Mouse (Mus musculus) heart, adult 18-20 months (tissue): ENCODE measurements around the gene Utp14a. TPM values are rescaled to one million over a fixed set of nuclear protein-coding genes. Genes with fewer than 3 reads are reported as not detected.
"Not testable (repeated sequence)": the region's sequence is repeated elsewhere in the genome, so short reads cannot be mapped to it uniquely, and the experiment has no call there.

Source experiments
- DNase-seq, 2 experiments: peaks; one replicate each; pipeline ENCODE4 v3.0.0; 2021 to 2022; ENCODE audit warnings: mixed read lengths in 1 of 2
- long read RNA-seq, 2 experiments: library from polyadenylated mRNA; stranded (forward); transcript quantifications; one replicate each; pipeline ENCODE4 v2.0.0; 2021
- total RNA-seq, 2 experiments: library from RNA; stranded (reverse); gene quantifications; 2 replicates each; pipeline ENCODE4 v1.2.3; 2021

Gene Utp14a
- total RNA-seq, result 10 to 100 TPM; 14.1 to 17.1 TPM
- long read RNA-seq, experiment 1, transcript Utp14a-201 (15 exons, 2,507 nt), result major isoform, 6 of 9 reads
- long read RNA-seq, experiment 1, partial matches to known transcripts, result 2 of 9 reads
- long read RNA-seq, experiment 1, other reads (novel, unspliced or antisense), result 1 of 9 reads
- long read RNA-seq, experiment 2, partial matches to known transcripts, result 0 of 4 reads
- long read RNA-seq, experiment 2, other reads (novel, unspliced or antisense), result 0 of 4 reads

DNA sequence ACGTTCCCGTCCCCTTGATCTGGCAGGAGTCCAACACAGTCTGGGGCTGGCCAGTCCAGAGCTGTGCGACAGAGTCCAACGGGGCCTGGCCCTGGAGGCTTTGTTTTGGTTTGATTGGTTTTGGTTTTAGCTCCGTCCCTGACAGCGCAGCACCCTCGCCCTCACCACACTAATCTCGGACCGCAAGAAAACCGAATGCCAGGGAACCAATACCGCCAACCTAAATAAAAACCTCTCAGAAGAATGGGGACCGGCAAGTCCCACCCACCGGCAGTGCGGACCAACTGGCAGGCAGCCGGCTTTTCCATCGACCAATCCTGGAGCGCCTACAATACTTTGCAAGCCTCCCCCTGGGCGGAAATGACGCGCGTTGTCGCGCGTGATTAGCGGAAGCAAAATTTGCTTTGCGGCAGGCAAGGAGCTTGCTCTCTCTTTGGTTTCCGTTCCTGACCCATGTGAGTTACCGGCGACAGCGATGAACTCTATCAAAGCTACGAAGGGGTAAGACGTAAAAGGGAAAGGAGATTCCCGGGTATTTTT lies at the start of gene Utp14a:
TSS of gene Utp14a (plus strand) at position 395 of the 540 bp plus-strand sequence.
- peak; percentile 96 to 98 for DNase-seq

DNA sequence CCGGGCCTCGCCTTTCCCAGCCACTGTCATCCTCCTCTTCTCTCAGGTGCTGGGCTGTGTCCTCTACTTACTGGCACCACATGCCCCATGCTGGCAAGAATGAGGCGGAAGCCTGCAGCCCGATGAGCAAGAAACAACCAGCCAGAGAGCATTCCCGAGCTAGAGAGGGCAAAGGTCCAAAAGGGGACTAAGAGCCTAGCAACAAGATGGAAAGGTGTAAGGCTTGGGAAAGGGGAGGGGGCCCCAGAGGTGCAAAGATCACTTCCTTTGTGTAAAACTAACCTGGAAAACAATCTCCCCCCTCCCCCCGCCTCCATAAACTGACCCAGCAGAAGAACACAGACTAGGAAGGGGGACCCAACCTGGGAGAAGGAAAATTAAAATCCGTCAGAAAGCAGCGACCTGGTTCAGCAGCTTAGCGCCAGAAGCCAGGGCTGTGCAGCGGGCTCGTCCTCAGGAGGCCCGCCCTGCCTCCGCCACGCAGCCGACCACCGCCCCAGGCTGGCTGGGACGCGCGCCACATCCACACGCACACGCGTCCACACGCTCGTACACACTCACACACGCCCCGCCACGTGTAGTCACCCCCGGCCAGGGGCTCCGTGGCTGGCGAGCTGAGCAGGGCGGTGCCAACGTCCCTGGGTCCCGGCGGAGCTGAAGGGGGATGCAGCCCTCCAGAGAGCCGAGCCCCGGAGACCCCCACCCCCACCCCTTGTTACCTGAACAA lies 48.7 kb upstream of the Utp14a start:
- peak; percentile 19 to 32 for DNase-seq

DNA sequence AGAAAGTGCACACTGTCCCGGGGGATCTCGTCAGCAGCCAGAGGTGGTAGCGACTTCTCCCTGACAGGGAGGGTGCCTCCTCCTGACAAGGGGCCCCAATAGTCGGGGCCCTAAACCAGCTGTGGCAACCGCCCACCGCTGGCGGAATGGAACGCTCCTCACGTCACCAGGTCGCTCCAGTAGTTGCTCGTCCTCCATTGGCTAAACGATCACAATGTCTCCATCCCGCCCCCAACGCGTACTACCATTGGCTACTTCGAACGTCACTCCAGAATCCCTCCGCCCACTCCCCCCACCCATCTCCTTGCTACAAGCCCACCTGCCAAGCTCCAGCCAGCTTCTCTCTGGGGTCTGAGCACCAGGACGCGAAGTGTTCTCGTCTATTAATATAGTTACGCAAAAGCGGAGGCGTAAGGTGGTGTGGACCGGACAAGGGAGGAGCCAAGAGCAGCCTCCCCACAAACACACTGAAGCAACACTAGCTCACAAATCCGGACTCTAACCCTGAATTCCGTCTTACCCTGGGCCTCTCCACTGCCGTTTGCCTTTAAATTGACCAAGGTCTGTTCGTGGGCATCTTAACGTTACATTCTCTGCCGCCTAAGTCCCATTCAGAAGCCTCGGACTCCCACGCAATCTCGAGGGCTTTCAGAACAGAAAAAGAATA lies 48.0 kb upstream of the Utp14a start, which contains the start of gene Zdhhc9:
TSS of gene Zdhhc9 (minus strand) at position 360 of the 667 bp plus-strand sequence.
- peak; percentile 91 to 92 for DNase-seq

DNA sequence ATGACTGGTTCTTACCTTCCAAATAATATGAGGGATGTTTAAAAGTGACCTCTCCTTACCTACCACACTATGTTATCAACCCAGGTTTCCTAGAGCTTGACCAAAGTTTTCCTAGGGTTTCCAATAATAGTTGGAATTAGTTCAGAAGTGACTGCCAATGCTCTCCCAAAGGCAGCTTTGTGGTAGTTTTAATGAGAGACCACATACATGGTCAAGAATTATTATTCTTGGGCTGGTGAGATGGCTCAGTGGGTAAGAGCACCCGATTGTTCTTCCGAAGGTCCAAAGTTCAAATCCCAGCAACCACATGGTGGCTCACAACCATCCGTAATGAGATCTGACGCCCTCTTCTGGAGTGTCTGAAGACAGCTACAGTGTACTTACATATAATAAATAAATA lies 46.9 kb upstream of the Utp14a start:
- DNase-seq, result not testable (repeated sequence)

DNA sequence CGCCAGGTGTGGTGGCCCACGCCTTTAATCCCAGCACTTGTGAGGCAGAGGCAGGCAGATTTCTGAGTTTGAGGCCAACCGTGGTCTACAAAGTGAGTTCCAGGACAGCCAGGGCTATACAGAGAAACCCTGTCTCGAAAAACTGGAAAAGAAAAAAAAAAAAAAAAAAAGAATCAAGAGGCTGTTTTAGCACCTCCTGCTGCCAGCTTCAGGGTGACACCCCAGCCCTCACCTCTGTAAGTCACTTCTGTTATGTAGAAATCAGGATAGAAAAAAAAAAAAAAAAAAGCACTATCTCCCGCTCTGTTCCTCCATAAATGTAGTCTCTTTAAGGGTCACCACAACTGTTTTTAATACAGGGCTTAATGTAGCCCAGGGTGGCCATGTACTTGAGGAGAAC lies 37.2 kb upstream of the Utp14a start:
- no peak for DNase-seq

DNA sequence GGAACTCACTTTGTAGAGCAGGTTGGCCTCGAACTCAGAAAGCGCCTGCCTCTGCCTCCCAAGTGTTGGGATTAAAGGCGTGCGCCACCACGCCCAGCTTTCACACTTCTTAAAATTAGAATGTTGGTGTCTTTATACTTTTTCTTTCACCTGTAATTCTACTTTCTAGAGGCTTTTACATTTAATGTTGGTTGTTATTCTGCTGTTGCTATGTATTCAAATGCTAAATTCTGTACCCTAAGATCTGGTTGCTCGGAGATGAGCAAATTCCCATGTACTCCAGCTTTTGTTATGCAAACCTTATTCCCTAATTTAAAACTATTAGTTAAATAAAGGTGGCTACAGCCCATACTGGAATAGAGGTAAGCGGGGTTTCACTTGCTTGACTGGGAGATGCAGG lies 34.0 kb upstream of the Utp14a start:
- DNase-seq, result no peak

DNA sequence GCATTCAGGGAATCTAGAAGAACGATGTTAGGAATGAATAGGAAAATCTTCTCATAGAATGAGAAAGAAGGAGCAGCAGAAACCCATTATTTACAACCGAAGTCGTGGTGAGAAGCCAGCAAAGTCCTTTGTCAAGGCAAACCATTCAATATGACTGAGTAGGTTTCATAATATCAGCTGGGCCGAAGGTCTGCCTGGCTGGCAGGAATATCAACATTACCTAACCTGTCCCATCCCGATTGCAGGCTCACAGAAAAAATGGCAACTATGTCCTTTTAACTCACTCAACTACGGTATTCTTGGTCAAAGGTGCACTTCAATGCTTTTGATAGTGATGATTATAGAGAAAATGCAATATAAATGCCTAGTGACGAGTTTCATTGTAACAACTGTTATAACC lies 30.4 kb upstream of the Utp14a start:
- DNase-seq, result no peak

DNA sequence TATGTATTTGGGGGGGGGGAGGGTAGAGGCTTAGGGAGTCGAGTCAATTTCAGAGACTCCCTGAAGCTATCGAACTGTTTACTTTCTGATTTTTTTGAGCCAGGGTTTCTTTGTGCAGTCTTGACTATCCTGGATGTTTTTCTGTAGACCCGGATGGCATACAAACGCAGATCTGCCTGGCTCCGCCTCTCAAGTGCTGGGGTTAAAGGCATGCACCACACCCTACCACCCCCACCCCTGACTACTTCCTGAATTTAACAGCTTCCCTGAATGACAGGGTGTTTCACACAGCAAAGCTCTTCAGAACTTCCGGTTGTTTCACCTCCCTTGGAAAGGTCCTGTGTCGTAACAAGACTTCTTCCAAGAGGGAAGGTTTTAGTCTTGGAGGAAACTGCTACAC lies 22.2 kb upstream of the Utp14a start:
- peak; percentile 10 to 39 for DNase-seq

DNA sequence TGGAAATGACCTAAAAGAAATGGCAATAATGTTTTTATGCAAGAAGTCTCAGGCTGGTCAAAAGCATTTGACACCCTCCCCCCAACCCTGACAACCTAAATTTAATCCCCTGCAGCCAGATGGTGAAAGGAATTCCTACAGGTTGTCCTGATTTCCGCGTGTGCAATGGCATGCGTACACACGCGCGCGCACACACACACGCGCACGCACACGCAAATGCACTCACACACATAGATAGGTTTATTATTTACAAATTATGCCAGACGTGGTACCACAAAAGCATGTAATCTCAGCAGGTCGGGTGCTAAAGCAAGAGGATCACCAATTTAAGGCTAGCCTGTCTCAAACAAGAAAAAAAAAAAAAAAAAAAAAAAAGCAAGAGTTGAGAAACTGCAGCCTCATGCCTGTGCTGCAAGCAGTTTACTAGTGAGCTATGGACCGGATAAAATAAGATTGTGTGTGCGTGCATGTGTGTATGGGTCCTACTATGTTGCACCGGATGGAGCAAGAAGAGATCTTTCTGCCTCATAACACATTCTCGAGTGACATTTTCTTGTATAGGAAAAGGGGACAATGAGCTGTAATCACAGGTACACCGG lies 733 bp upstream of the Utp14a start:
- DNase-seq, result peak in 1 of 2 experiments; percentile 15

DNA sequence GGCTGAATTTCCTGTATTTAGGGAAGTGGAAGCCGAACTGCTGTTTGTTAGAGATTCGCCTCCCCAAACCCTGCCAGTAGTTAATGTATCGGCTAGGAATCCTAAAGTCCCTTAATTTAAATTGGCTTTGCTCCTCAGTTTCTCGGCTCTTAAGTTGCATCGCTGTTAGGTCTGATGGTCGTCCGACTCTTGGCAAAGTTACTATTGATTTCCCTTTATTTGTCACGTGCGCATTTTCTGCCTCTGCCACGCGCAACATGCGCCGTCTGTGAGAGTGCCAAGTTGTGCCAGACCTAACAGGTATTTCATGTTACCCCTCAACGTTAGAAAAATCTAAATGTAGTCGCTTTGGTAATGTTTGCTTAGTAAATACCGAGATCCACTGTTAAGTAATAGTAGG lies 349 bp downstream of the Utp14a start:
- DNase-seq, result no peak

DNA sequence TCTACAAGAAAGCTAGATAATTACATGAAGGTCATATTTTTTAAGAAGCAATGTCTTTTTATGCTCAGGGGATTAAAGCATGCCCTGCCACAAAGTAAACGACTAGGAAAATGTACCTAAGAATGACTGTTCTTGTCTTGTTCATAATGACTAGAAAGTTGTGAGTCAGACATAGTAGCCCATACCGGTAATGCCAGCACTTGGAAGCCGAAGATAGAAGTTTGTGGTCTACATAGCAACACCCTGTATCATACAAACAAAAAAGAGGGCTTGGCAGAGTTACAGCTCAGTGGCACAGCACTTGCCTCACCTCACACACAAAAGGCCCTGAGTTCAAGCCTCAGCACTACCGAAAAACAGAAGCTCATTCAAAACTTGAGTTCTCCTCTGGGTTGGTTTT lies 15.0 kb downstream of the Utp14a start:
- DNase-seq, result no peak

DNA sequence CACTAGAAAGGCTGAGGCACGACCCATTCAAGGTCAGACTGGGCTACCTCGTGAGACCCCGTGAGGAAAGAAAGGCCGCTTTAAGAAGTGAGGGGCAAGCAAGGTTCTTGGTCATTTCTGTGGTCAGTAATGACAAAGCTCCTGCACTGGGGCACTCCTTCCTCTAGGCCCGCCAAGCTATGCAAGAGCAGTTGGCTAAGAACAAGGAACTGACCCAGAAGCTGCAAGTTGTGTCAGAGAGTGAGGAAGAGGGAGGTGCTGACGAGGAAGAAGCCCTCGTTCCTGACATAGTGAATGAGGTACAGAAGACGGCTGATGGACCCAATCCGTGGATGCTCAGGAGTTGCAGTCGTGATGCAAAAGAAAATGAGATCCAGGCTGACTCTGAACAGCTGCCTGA lies 18.0 kb downstream of the Utp14a start:
- peak in 1 of 2 experiments; percentile 9 for DNase-seq

DNA sequence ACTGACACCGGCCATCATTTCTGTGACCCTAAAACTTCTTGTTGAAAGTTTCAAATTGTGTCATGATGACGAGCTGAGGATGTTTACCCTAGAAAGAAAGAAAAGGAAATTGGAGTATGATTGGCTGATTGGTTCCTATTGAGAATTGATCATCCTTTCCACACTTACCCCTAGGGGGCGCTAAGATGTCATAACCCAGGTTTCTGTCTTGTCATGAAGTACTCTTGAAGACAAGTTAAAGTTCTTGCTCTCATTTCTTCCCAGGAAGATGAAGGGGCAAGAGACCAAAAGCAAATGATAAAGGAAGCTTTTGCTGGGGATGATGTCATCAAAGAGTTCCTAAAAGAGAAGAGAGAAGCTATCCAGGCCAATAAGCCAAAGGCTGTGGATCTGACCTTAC lies 21.4 kb downstream of the Utp14a start:
- DNase-seq, result peak; percentile 26 to 74

DNA sequence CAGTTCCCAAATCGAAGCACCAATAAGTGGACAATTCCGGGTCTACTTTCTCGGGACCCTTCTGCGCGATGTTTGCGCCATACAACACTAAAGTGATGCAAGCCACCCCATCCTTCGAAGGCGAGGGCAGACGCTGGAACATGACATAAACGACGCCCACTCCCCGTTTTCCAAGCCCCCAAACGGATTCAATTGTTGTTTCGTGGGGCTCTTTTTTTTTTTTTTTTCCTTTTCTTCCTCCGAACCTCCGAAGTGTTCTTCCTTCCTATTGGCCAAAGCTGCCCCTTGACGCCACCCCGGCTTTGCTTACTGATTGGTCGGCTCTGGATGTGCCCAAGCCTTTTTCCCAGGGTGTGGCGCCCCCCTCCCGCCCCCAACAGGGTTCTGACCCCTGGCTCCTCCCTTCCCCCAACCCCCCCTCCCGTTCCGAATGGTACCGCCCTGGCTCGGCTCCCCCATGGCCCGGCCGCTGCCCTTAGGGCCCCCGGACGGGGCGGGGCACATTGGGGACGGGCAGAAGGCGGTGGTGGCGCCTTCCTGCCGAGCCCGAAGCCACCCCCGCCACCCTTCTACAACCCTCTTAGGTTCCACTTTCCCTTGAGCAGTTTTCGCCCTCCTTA lies 27.8 kb downstream of the Utp14a start:
- peak; percentile 80 to 91 for DNase-seq

DNA sequence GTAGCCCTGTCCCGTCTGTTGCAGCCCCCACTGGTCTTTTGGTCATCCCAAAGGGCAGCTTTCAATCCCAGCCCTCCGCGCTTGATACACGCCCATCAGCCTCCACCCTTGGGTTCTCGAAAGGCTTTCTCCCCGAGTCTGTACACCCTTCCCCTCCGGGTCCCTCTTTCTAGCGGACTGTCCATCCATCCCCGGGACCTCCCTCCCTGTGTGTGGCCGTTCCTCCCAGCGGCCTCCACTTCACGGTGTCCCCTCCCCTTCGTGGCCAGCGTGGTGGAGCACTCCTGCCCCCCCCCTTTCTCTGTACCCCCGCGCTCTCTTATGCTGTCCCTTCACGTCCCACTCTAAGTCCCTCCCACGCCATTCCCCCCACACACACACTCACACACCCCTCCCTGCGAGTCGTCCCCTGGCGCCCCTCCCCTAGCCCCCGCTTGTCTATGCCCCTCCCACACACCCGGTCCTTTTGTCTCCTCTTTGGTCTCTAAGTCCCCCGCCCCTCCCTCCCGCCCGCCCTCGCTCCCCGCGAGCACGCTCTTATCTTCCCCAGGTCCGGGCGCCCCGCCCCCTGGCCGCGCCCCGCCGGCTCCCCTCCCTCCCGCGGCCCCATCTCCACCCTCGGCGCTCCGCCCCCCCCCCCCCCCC lies 28.5 kb downstream of the Utp14a start:
- peak; percentile 81 to 87 for DNase-seq

DNA sequence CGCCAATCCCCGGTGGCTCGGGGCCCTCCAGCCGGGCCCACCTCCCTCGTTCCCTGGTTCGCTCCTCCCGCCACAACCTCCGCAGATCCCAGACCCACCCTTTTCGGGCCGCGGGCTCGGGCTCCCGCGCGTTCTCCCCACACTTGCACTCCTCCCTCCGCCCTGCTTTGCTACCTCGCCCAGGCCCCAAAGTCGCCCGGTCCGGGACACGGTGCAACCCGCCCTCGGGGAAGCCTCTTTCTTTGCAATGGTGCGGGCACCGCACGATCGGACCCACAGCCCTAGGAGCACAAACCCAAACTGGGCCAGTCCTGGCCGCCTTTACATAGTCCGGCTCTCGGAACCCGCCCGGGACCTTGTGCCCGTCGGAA lies 29.0 kb downstream of the Utp14a start:
- peak in 1 of 2 experiments; percentile 67 for DNase-seq

DNA sequence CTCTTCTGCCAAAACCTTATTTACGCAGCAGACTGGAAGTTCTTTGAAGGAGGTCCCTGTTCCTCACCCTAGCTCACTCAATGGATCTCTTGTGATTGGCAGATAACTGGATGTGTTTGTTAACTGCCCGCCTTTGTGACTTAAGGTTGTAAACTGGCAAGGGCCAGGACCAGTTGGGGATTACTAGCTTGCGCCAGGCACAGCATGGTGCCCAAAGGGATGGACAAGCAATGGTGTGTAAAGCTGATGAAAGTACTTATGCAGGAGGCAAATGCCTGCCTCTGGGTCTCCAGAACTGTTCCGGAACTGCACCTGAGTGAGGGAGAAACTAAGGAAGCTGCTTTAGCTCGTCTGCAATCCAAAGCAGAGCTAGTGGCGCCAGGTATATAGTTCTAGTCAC lies 29.8 kb downstream of the Utp14a start:
- DNase-seq, result no peak

DNA sequence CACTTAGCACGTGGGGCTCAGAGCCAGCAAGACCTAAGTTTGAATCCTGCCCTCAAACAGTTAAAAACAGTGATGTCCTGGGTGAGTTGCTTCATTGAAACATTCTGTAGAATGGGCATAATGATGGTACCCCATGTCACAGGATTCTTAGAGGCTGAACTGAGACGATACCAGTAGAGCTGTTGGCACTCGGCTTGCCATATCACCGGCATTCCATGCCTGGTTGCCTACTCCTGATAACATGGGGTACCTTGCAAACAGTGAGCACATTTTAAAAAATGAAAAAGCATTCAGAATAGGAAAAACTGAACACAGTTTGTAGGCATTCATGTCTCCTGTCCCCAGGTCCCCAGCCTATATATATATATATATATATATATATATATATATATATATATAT lies 31.3 kb downstream of the Utp14a start:
- no peak for DNase-seq

DNA sequence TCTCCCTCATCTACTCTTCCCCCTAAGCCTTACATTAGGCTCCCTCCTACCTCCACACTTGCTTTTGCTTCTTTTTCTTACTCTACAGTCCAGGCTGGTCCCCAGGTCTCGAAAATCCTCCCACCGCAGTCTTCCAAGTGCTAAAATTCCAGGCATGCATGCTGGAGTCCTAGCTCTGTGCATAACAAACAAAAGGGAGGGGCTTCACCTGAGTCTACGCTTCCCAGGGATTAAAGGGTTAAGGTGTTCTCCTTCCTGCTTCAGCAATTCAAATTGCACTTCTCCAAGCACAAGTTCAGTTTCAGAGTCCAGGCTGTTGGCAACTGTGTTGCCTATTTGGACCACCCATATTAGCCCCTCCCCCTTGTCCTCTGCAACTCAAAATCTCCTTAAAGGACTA lies 34.8 kb downstream of the Utp14a start:
- no peak for DNase-seq

DNA sequence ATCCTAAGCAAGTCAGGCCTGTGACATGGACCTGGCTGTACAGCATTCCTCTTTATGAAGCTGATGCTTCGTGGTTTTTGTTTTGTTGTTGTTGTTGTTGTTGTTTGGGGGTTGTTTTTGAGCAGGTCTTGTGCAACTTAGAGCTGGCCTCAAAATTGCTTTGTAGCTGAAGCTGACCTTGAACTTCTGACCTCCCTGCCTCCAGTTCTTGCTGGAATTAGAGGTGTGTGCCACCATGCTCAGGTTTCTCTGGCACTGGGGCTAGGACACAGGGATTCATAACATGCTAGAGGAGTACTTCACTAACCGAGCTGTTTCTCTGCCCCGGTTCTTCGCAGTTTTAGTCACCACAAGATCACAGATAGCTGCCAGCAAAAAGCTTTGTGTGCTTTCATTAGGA lies 48.7 kb downstream of the Utp14a start:
- no peak for DNase-seq

DNA sequence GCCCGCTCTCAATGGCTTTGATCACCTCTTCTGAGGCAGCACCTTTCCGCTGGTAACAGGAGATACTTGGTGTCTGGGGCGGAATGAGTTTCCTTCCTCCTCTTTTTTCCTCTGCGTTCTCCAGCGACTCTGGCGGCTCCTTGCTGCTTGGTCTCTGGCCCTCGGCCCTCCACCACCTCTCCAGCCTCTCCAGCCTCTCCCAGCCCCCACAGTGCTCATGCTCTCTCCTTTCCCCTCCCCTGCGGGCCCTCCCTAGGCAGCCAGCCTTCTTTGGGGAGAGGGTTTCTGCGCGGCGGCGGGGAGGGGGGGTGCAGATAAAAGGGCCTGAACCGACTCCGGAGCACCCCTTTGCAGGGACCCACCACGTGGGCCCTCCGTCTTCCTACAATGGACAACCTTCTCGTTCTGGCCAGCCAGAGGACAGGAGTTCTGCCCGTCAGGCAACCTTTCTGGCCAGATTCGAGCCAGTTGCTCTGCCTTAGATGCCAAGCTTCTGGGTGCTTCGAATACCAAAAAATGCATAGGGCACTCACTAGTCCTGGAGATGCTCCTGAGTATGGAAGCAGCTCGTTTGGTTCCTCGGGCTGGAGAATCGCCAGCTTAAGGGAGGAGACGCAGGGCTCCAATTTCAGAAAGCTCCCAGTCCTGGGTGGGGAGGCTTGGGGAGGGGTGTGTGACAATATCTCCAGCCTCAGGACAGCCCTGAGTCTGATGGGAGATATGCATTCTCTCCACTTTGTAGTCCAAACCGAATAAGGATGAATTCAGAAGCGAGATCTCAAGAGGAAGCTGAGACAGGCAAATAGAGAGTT lies 54.2 kb downstream of the Utp14a start:
- no peak for DNase-seq
